Mouse (Mus musculus): Measurements from ENCODE around the gene Nupl2. TPM values are rescaled to one million over a fixed set of nuclear protein-coding genes. Genes with fewer than 3 reads are reported as not detected.

Gene Nupl2
- total and polyA plus RNA-seq, 3 experiments = 5.8 to 7.6 (median 7.4) TPM

DNA sequence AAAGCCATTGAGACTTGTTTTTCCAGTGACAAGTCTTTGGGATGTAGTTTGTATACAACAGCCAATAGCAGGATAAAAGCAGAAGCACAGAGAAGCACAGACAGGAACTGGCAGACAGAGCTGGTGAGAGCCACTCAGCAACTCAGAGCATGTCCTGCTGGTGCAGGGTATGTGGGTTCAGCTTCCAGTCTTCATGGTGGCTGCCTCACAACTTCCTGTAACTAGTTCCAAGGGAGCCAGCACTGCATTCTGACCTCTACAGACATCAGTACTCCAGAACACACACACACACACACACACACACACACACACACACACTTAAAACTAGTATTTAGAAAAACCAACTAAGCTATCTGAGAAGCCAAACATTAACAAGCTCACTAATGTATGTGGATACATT lies 7.3 kb downstream of the Nupl2 start:
- no peak for DNase-seq
- no peak for TF ChIP-seq EP300 (IDR thresholded peaks at IDR 0.05; ENCODE audit: insufficient read depth, low read depth, low read length)
- TF ChIP-seq CTCF (IDR thresholded peaks at IDR 0.05) = no peak
- no peak for TF ChIP-seq POLR2A (IDR thresholded peaks at IDR 0.05; ENCODE audit: insufficient read depth, low read depth, low read length)
- Histone ChIP-seq H3K4me3 (no peak overlapping the region), H3K79me2 (replicated peaks; ENCODE audit: control insufficient read depth, insufficient read depth, low read length) (no peaks in the 10 kb centered on the region), H3K27me3 (ENCODE audit: control insufficient read depth, insufficient read depth, low read length) (no peaks in the 10 kb centered on the region), H3K27ac (no peak overlapping the region), H3K9ac (ENCODE audit: low read depth, low read length) (no peak overlapping the region), H3K36me3 (ENCODE audit: control insufficient read depth, insufficient read depth, low read length) (no peaks in the 10 kb centered on the region), H3K4me1 (ENCODE audit: control insufficient read depth, insufficient read depth, low read length) (no peaks in the 10 kb centered on the region)
- intact Hi-C loops (cut with DNase I) = no loop called here

- no peaks in the 10 kb centered on the region for H3K27me3 ChIP-seq (ENCODE audit: control insufficient read depth, insufficient read depth, low read length)
- no peak overlapping the region for H3K9ac ChIP-seq (ENCODE audit: low read depth, low read length)
- no peak for TF ChIP-seq POLR2A (IDR thresholded peaks at IDR 0.05; ENCODE audit: insufficient read depth, low read depth, low read length)
- TF ChIP-seq EP300 (IDR thresholded peaks at IDR 0.05; ENCODE audit: insufficient read depth, low read depth, low read length) = no peak
- no peak for TF ChIP-seq CTCF (IDR thresholded peaks at IDR 0.05)
- 72% methylated on average over 16 of the region's 16 CpGs for WGBS
- DNase-seq = peak; percentile 14 to 31
- peak overlapping the region; percentile 46 for H3K27ac ChIP-seq
- intact Hi-C loops (cut with DNase I) = no loop called here
- no peak overlapping the region for H3K4me3 ChIP-seq
- no peaks in the 10 kb centered on the region for H3K79me2 ChIP-seq (replicated peaks; ENCODE audit: control insufficient read depth, insufficient read depth, low read length)
- H3K36me3 ChIP-seq (ENCODE audit: control insufficient read depth, insufficient read depth, low read length) = no peaks in the 10 kb centered on the region; the same call in 1 of the 2 replicates
- no peaks in the 10 kb centered on the region for H3K4me1 ChIP-seq (ENCODE audit: control insufficient read depth, insufficient read depth, low read length)
Measured at GRCm38 (mm10) chr5:24181514-24182295, 16.9 kb downstream of the Nupl2 start.

- H3K4me1 ChIP-seq (ENCODE audit: control insufficient read depth, insufficient read depth, low read length) = no peaks in the 10 kb centered on the region
- H3K36me3 ChIP-seq (ENCODE audit: control insufficient read depth, insufficient read depth, low read length) = no peaks in the 10 kb centered on the region; the same call in 1 of the 2 replicates
- H3K79me2 ChIP-seq (replicated peaks; ENCODE audit: control insufficient read depth, insufficient read depth, low read length) = no peaks in the 10 kb centered on the region
- intact Hi-C loops (cut with DNase I) = no loop called here
- peak overlapping the region; percentile 46; the same call in 1 of the 2 replicates for H3K27ac ChIP-seq
- TF ChIP-seq CTCF (IDR thresholded peaks at IDR 0.05) (no peak), EP300 (IDR thresholded peaks at IDR 0.05; ENCODE audit: insufficient read depth, low read depth, low read length) (no peak), POLR2A (IDR thresholded peaks at IDR 0.05; ENCODE audit: insufficient read depth, low read depth, low read length) (no peak)
- H3K9ac ChIP-seq (ENCODE audit: low read depth, low read length) = no peak overlapping the region
- WGBS = 68% methylated on average over 9 of the region's 9 CpGs
- H3K4me3 ChIP-seq = no peak overlapping the region
- DNase-seq = no peak
- no peaks in the 10 kb centered on the region for H3K27me3 ChIP-seq (ENCODE audit: control insufficient read depth, insufficient read depth, low read length)
Measured at GRCm38 (mm10) chr5:24182296-24182734, 17.6 kb downstream of the Nupl2 start.

DNA sequence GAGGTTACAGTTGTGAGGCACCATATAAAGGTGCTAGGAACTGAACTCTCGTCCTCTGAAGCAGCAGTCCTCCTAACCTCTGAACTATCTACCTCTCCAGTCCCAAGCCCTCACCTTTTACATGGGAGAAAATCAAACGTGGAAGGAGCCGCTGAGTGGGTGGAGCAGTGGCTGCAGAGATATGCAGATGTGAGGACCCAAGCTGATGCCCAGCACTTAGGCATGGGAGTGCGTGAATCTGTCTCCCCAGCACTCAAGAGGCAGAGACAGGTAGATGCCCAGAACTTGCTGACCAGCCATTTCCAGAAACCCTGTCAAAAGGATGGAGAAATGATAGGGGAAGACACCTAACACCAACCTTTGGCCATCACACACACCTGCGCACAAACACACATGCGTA lies 18.3 kb downstream of the Nupl2 start:
- no peak overlapping the region for H3K9ac ChIP-seq (ENCODE audit: low read depth, low read length)
- H3K36me3 ChIP-seq (ENCODE audit: control insufficient read depth, insufficient read depth, low read length) = no peaks in the 10 kb centered on the region; the same call in 1 of the 2 replicates
- no peak overlapping the region for H3K27ac ChIP-seq
- H3K4me3 ChIP-seq = no peak overlapping the region
- no peaks in the 10 kb centered on the region for H3K79me2 ChIP-seq (replicated peaks; ENCODE audit: control insufficient read depth, insufficient read depth, low read length)
- H3K4me1 ChIP-seq (ENCODE audit: control insufficient read depth, insufficient read depth, low read length) = no peaks in the 10 kb centered on the region
- DNase-seq = no peak
- 85% methylated on average over 6 of the region's 6 CpGs for WGBS
- TF ChIP-seq POLR2A (IDR thresholded peaks at IDR 0.05; ENCODE audit: insufficient read depth, low read depth, low read length) (no peak), EP300 (IDR thresholded peaks at IDR 0.05; ENCODE audit: insufficient read depth, low read depth, low read length) (no peak), CTCF (IDR thresholded peaks at IDR 0.05) (no peak)
- intact Hi-C loops (cut with DNase I) = no loop called here
- no peaks in the 10 kb centered on the region for H3K27me3 ChIP-seq (ENCODE audit: control insufficient read depth, insufficient read depth, low read length)

- WGBS = 92% methylated on average over 5 of the region's 5 CpGs
- Histone ChIP-seq H3K27me3 (ENCODE audit: control insufficient read depth, insufficient read depth, low read length) (no peaks in the 10 kb centered on the region), H3K36me3 (ENCODE audit: control insufficient read depth, insufficient read depth, low read length) (no peaks in the 10 kb centered on the region; the same call in 1 of the 2 replicates), H3K79me2 (replicated peaks; ENCODE audit: control insufficient read depth, insufficient read depth, low read length) (no peaks in the 10 kb centered on the region), H3K4me3 (no peak overlapping the region), H3K4me1 (ENCODE audit: control insufficient read depth, insufficient read depth, low read length) (no peaks in the 10 kb centered on the region), H3K9ac (ENCODE audit: low read depth, low read length) (no peak overlapping the region), H3K27ac (no peak overlapping the region)
- intact Hi-C loops (cut with DNase I) = no loop called here
- no peak for TF ChIP-seq CTCF (IDR thresholded peaks at IDR 0.05)
- TF ChIP-seq EP300 (IDR thresholded peaks at IDR 0.05; ENCODE audit: insufficient read depth, low read depth, low read length) = no peak
- TF ChIP-seq POLR2A (IDR thresholded peaks at IDR 0.05; ENCODE audit: insufficient read depth, low read depth, low read length) = no peak
- DNase-seq = no peak
Measured at GRCm38 (mm10) chr5:24184011-24184410, 19.2 kb downstream of the Nupl2 start.

GRCm38 (mm10) chr5:24188476-24188875 lies 23.7 kb downstream of the Nupl2 start:
- H3K4me3 ChIP-seq = no peak overlapping the region
- 62% methylated on average over 4 of the region's 4 CpGs for WGBS

More at GRCm38 (mm10) chr5:24188476-24188875, 23.7 kb downstream of the Nupl2 start:
- Histone ChIP-seq H3K36me3 (ENCODE audit: control insufficient read depth, insufficient read depth, low read length) (no peaks in the 10 kb centered on the region), H3K4me1 (ENCODE audit: control insufficient read depth, insufficient read depth, low read length) (no peaks in the 10 kb centered on the region), H3K9ac (ENCODE audit: low read depth, low read length) (no peak overlapping the region), H3K79me2 (replicated peaks; ENCODE audit: control insufficient read depth, insufficient read depth, low read length) (no peaks in the 10 kb centered on the region), H3K27me3 (ENCODE audit: control insufficient read depth, insufficient read depth, low read length) (no peaks in the 10 kb centered on the region), H3K27ac (no peak overlapping the region)
- intact Hi-C loops (cut with DNase I) = no loop called here
- DNase-seq = no peak
- TF ChIP-seq CTCF (IDR thresholded peaks at IDR 0.05) (no peak), POLR2A (IDR thresholded peaks at IDR 0.05; ENCODE audit: insufficient read depth, low read depth, low read length) (no peak), EP300 (IDR thresholded peaks at IDR 0.05; ENCODE audit: insufficient read depth, low read depth, low read length) (no peak)

Measured in heart, adult 2 months (tissue).